Mouse (Mus musculus): ENCODE measurements around the gene Ecm1. TPM values are rescaled to one million over a fixed set of nuclear protein-coding genes. Genes with fewer than 3 reads are reported as not detected.
"Not testable (repeated sequence)": the region's sequence is repeated elsewhere in the genome, so short reads cannot be mapped to it uniquely, and the experiment has no call there.

The Ecm1 gene
- polyA plus RNA-seq, 1 experiment from 2014 or later, result 12.4 TPM

- peak overlapping the region; percentile 65 for H3K27ac ChIP-seq
- H3K36me3 ChIP-seq (replicated peaks), result no peaks in the 10 kb centered on the region
- H3K27me3 ChIP-seq (ENCODE audit: poor library complexity, severe bottlenecking), result no peaks in the 10 kb centered on the region
- peaks cover 33% of the 10 kb centered on the region for H3K4me1 ChIP-seq
- H3K9me3 ChIP-seq, result no peaks in the 10 kb centered on the region
- DNase-seq (ENCODE audit: extremely low spot score, low spot score), result no peak
- no peak overlapping the region for H3K4me3 ChIP-seq
- WGBS, result 52% methylated on average over 3 of the region's 3 CpGs
Measured at GRCm38 (mm10) chr3:95695796-95696195, 43.6 kb downstream of the Ecm1 start.

DNA sequence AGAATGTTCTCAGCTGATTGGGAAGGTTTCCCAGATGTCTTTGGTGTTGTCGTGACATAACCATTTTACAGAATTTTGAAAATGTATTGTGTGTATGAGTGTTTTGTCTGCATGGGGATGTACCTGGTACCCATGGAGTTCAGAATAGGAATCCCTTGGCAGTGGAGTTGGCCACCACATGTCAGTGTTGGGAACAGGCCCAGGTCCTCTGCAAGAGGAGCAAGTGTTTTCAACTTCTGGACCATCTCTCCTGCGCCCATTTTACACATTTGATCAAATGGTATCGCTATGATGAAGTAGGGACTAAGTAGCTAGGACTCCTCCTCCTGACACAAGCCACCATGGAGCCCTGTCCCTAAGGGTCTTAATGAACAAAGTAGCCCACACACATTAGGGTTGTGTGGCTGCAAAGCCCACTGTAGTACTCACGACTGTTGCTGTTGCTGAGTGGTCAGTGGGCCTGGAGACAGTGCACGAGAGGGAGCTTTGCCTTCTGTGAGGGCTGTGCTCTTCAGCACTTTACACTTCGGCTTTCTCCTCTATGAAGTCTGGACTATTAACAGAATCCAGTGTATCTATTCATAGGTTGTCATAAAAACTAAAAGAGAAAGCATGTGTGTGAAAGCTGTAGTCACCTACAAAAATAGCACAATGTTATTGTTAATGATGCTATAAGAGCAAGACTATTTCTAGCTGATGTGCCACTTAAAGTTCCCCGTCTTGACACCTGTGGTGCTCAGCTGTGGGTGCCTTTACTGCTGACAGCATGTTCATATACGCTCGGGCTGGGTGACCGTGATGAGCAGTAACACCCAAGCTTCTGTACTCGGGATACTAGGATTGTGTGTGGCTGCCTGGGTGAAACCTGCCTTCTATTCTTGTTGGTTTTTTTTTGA lies 44.3 kb downstream of the Ecm1 start:
- Histone ChIP-seq H3K36me3 (replicated peaks) (no peaks in the 10 kb centered on the region), H3K4me3 (no peak overlapping the region), H3K27ac (peak overlapping the region; percentile 65; the same call in 1 of the 2 replicates), H3K27me3 (ENCODE audit: poor library complexity, severe bottlenecking) (no peaks in the 10 kb centered on the region), H3K9me3 (no peaks in the 10 kb centered on the region), H3K4me1 (peaks cover 27% of the 10 kb centered on the region)
- WGBS, result 87% methylated on average over 11 of the region's 11 CpGs
- no peak for DNase-seq (ENCODE audit: extremely low spot score, low spot score)

GRCm38 (mm10) chr3:95693821-95694807 lies 45.3 kb downstream of the Ecm1 start:
- 77% methylated on average over 11 of the region's 11 CpGs for WGBS
- Histone ChIP-seq H3K4me1 (peaks cover 32% of the 10 kb centered on the region), H3K9me3 (no peaks in the 10 kb centered on the region), H3K36me3 (replicated peaks) (no peaks in the 10 kb centered on the region), H3K4me3 (no peak overlapping the region), H3K27me3 (ENCODE audit: poor library complexity, severe bottlenecking) (0 out of 2 replicates have a peak, but pooled peaks cover 2% of the 10 kb centered on the region), H3K27ac (no peak overlapping the region)
- no peak for DNase-seq (ENCODE audit: extremely low spot score, low spot score)

DNA sequence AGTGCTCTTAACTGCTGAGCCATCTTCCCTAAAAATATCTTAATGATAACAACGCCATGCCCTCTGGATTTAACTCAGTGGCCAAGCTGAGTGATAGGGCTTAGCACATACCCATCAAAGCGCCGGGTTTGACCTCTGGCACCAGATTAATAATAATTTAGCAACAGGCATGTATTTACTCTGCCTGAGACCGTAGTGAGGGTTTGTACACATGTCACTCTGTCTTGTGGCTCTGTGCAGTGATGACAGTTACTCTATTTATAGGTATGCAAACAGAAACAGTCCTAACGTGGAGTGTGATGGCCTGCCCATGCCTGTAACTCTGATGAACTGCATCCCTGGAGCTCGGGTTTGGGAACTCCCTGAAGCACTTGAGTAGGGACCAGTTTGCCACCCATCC lies 46.7 kb downstream of the Ecm1 start:
- H3K4me1 ChIP-seq, result peaks cover 46% of the 10 kb centered on the region
- no peaks in the 10 kb centered on the region for H3K9me3 ChIP-seq
- H3K27me3 ChIP-seq (ENCODE audit: poor library complexity, severe bottlenecking), result peaks cover 16% of the 10 kb centered on the region; the same call in 1 of the 2 replicates
- DNase-seq (ENCODE audit: extremely low spot score, low spot score), result no peak
- H3K27ac ChIP-seq, result no peak overlapping the region
- H3K4me3 ChIP-seq, result no peak overlapping the region
- WGBS, result 85% methylated on average over 6 of the region's 6 CpGs
- no peaks in the 10 kb centered on the region for H3K36me3 ChIP-seq (replicated peaks)

DNA sequence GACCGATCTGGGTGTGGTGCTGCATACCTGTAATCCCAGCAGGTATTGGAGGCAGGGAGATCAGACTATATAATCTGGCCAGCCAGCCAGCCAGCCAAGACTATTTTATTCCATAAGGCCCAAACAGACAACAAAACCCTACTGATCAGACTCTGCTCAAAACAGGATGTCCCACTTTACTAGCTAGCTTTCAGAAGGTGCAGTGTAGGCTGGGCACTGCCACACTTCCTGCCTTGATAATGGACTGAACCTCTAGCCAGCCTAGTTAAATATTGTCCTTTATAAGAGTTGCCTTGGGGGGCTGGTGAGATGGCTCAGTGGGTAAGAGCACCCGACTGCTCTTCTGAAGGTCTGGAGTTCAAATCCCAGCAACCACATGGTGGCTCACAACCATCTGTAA lies 48.8 kb downstream of the Ecm1 start:
- not testable (repeated sequence) for H3K27ac ChIP-seq; H3K36me3 ChIP-seq (replicated peaks); H3K9me3 ChIP-seq; DNase-seq (ENCODE audit: extremely low spot score, low spot score); H3K4me3 ChIP-seq
- peaks cover 29% of the 10 kb centered on the region for H3K27me3 ChIP-seq (ENCODE audit: poor library complexity, severe bottlenecking)
- WGBS, result 95% methylated on average over 2 of the region's 2 CpGs
- H3K4me1 ChIP-seq, result peaks cover 54% of the 10 kb centered on the region

DNA sequence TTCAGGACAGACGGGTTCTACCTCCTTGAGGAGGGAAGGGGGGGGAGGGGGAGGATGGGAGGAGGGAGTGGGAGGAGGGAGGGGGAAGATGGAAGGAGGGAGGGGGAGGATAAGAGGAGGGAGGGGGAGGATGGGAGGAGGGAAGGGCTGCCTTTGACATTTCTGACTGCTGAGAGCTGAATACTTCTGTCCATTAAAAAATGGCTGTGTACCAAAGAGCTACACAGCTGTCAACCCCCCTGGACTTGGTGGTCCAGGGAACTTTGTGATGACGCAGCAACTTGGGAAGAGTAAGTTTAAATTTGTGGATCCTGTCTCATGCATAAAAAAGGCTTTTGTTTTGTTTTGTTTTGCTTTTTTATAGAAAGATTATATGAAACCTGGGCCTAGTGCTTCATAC lies 49.4 kb downstream of the Ecm1 start:
- WGBS, result 45% methylated on average over 2 of the region's 2 CpGs
- Histone ChIP-seq H3K27ac (0 out of 2 replicates have a peak overlapping the region, but pooled peaks have one; percentile 30), H3K9me3 (no peaks in the 10 kb centered on the region), H3K4me3 (no peak overlapping the region), H3K27me3 (ENCODE audit: poor library complexity, severe bottlenecking) (peaks cover 29% of the 10 kb centered on the region), H3K4me1 (peaks cover 54% of the 10 kb centered on the region), H3K36me3 (replicated peaks) (no peaks in the 10 kb centered on the region)
- DNase-seq (ENCODE audit: extremely low spot score, low spot score), result no peak

GRCm38 (mm10) chr3:95689171-95689915 lies 50.0 kb downstream of the Ecm1 start:
- 0 out of 2 replicates have a peak overlapping the region, but pooled peaks have one; percentile 30 for H3K27ac ChIP-seq
- H3K36me3 ChIP-seq (replicated peaks), result no peaks in the 10 kb centered on the region
- peaks cover 59% of the 10 kb centered on the region for H3K4me1 ChIP-seq
- no peak overlapping the region for H3K4me3 ChIP-seq
- no peak for DNase-seq (ENCODE audit: extremely low spot score, low spot score)
- no peaks in the 10 kb centered on the region for H3K9me3 ChIP-seq
- 41% methylated on average over 11 of the region's 11 CpGs for WGBS
- peaks cover 29% of the 10 kb centered on the region for H3K27me3 ChIP-seq (ENCODE audit: poor library complexity, severe bottlenecking)

- Histone ChIP-seq H3K27ac (peak within 1 kb of the TSS; percentile 84), H3K27me3 (ENCODE audit: poor library complexity, severe bottlenecking) (peaks cover 29% of the 10 kb centered on the region), H3K36me3 (replicated peaks) (no peaks in the 10 kb centered on the region), H3K4me3 (peak within 1 kb of the TSS; percentile 57), H3K9me3 (no peaks in the 10 kb centered on the region), H3K4me1 (peaks cover 65% of the 10 kb centered on the region)
- 6% methylated on average over 50 of the region's 50 CpGs for WGBS
- DNase-seq (ENCODE audit: extremely low spot score, low spot score), result peak; percentile 57
Measured at GRCm38 (mm10) chr3:95687524-95688421, 51.6 kb downstream of the Ecm1 start, which contains the start of gene Adamtsl4. Gene Adamtsl4 (minus strand): TSS chr3:95687917.

DNA sequence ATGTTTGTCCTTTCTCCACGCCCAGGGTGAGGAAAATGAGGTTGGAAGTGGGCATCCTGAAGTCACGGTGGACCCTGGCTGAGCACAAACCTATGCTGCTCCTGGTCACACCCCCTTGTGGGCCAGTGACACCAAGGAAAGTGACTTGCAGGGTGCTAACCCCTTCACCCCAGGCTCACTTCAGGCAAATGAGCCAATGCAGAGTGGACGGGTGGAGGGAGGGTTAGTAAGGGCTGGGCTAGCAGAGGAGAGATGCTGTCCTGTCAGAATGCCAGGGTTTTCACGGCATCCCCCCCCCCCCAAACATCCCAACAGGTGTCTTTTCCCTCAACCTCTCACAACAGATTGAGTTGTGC lies 52.2 kb downstream of the Ecm1 start:
- H3K27me3 ChIP-seq (ENCODE audit: poor library complexity, severe bottlenecking), result peaks cover 29% of the 10 kb centered on the region
- no peaks in the 10 kb centered on the region for H3K9me3 ChIP-seq
- H3K36me3 ChIP-seq (replicated peaks), result no peaks in the 10 kb centered on the region
- 18% methylated on average over 4 of the region's 4 CpGs for WGBS
- H3K27ac ChIP-seq, result peak overlapping the region; percentile 84; the same call in 1 of the 2 replicates
- H3K4me3 ChIP-seq, result peak overlapping the region; percentile 57
- peaks cover 67% of the 10 kb centered on the region for H3K4me1 ChIP-seq
- DNase-seq (ENCODE audit: extremely low spot score, low spot score), result no peak

GRCm38 (mm10) chr3:95686492-95687167 lies 52.7 kb downstream of the Ecm1 start:
- no peak for DNase-seq (ENCODE audit: extremely low spot score, low spot score)
- 48% methylated on average over 8 of the region's 10 CpGs for whole genome bisulfite sequencing

GRCm38 (mm10) chr3:95685701-95686100 lies 53.7 kb downstream of the Ecm1 start:
- Histone ChIP-seq H3K36me3 (replicated peaks) (no peaks in the 10 kb centered on the region), H3K27me3 (ENCODE audit: poor library complexity, severe bottlenecking) (peaks cover 29% of the 10 kb centered on the region), H3K9me3 (no peaks in the 10 kb centered on the region), H3K4me3 (no peak overlapping the region), H3K27ac (no peak overlapping the region), H3K4me1 (peaks cover 81% of the 10 kb centered on the region)
- 80% methylated on average over 2 of the region's 2 CpGs for WGBS
- DNase-seq (ENCODE audit: extremely low spot score, low spot score), result no peak

More at GRCm38 (mm10) chr3:95686492-95687167, 52.7 kb downstream of the Ecm1 start:
- Histone ChIP-seq H3K27ac (peak overlapping the region; percentile 84; the same call in 1 of the 2 replicates), H3K4me3 (peak overlapping the region; percentile 57; the same call in 1 of the 2 replicates), H3K9me3 (no peaks in the 10 kb centered on the region), H3K4me1 (peaks cover 72% of the 10 kb centered on the region), H3K36me3 (replicated peaks) (no peaks in the 10 kb centered on the region), H3K27me3 (ENCODE audit: poor library complexity, severe bottlenecking) (peaks cover 29% of the 10 kb centered on the region)

Measured in forebrain, embryonic 10.5 days (tissue).